Mouse (Mus musculus): ENCODE results near the gene Cd47.
"Not testable (repeated sequence)": the region's sequence is repeated elsewhere in the genome, so short reads cannot be mapped to it uniquely, and the experiment has no call there.

Cd47 gene

GRCm38 (mm10) chr16:49790575-49791465, 9.5 kb upstream of the Cd47 start:
- DNase-seq = no peak

- DNase-seq = peak; percentile 79
Observed at GRCm38 (mm10) chr16:49792446-49792878, 7.9 kb upstream of the Cd47 start.

- DNase-seq = no peak
Observed at GRCm38 (mm10) chr16:49793596-49793995, 6.7 kb upstream of the Cd47 start.

- DNase-seq = no peak
Observed at GRCm38 (mm10) chr16:49796271-49796670, 4.1 kb upstream of the Cd47 start.

- DNase-seq = no peak
Observed at GRCm38 (mm10) chr16:49796954-49797353, 3.4 kb upstream of the Cd47 start.

- peak; percentile 60 for DNase-seq
Observed at GRCm38 (mm10) chr16:49798790-49799189, 1.5 kb upstream of the Cd47 start.

- no peak for DNase-seq
Observed at GRCm38 (mm10) chr16:49800996-49801395, 663 bp downstream of the Cd47 start.

GRCm38 (mm10) chr16:49801399-49801798, 1.1 kb downstream of the Cd47 start:
- no peak for DNase-seq

GRCm38 (mm10) chr16:49802993-49803392, 2.7 kb downstream of the Cd47 start:
- DNase-seq = no peak

- DNase-seq = peak; percentile 78
Observed at GRCm38 (mm10) chr16:49803932-49804461, 3.7 kb downstream of the Cd47 start.

- DNase-seq = no peak
Observed at GRCm38 (mm10) chr16:49806920-49807319, 6.6 kb downstream of the Cd47 start.

- no peak for DNase-seq
Observed at GRCm38 (mm10) chr16:49807419-49807841, 7.1 kb downstream of the Cd47 start.

GRCm38 (mm10) chr16:49807862-49808430, 7.6 kb downstream of the Cd47 start:
- DNase-seq = no peak

GRCm38 (mm10) chr16:49811897-49812296, 11.6 kb downstream of the Cd47 start:
- no peak for DNase-seq

- no peak for DNase-seq
Observed at GRCm38 (mm10) chr16:49812821-49813616, 12.7 kb downstream of the Cd47 start.

- DNase-seq = no peak
Observed at GRCm38 (mm10) chr16:49814419-49814818, 14.1 kb downstream of the Cd47 start.

GRCm38 (mm10) chr16:49816889-49817288, 16.6 kb downstream of the Cd47 start:
- DNase-seq = no peak

- no peak for DNase-seq
Observed at GRCm38 (mm10) chr16:49818146-49818545, 17.8 kb downstream of the Cd47 start.

- peak; percentile 64 for DNase-seq
Observed at GRCm38 (mm10) chr16:49818627-49819026, 18.3 kb downstream of the Cd47 start.

GRCm38 (mm10) chr16:49819494-49819893, 19.2 kb downstream of the Cd47 start:
- DNase-seq = no peak

GRCm38 (mm10) chr16:49830911-49831310, 30.6 kb downstream of the Cd47 start:
- not testable (repeated sequence) for DNase-seq

- no peak for DNase-seq
Observed at GRCm38 (mm10) chr16:49832339-49832738, 32.0 kb downstream of the Cd47 start.

GRCm38 (mm10) chr16:49834130-49834693, 33.9 kb downstream of the Cd47 start:
- peak; percentile 44 for DNase-seq

Measured in lung, postnatal 36 days (tissue).